Mouse (Mus musculus): ENCODE results near the gene Syne1. TPM values are rescaled to one million over a fixed set of nuclear protein-coding genes. Genes with fewer than 3 reads are reported as not detected.

The Syne1 gene
- total RNA-seq, 1 experiment = 7.1 TPM

DNA sequence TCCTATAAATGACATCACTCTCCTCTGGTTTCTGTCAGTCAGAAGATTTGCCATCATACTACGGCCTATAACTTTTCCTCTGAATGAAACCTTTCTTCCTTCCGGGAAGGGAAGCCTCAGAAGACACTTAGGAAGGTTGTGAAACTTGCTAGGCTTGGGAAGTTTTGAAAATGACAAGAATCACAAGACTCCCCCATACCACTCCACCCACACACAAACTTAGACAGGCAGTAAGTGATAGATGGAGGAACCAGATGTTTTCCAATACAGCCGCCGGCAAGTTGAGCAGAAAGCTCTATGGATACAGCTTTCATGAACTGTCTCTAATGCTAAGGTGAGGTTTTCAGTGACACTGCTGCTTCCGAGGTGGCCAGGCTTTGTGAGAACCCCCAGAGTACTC, 275.5 kb downstream of the Syne1 start:
- H3K4me3 ChIP-seq (ENCODE audit: insufficient read depth in 1 of 2, low read depth in 1 of 2, low read length in 2 of 2, poor library complexity in 1 of 2, severe bottlenecking in 1 of 2) = no peak overlapping the region
- H3K27ac ChIP-seq (ENCODE audit: insufficient read depth, low read depth, low read length, poor library complexity, severe bottlenecking) = no peak overlapping the region
- in situ Hi-C loops (cut with MboI; ENCODE audit: low sequenced_read_pairs in 2 of 2, unreplicated experiment in 2 of 2) = no loop called here
- H3K4me1 ChIP-seq (ENCODE audit: control insufficient read depth in 2 of 2, insufficient read depth in 2 of 2, low read length in 2 of 2, poor library complexity in 1 of 2) = no peaks in the 10 kb centered on the region
- H3K36me3 ChIP-seq (ENCODE audit: control insufficient read depth, insufficient read depth, low read length, poor library complexity, severe bottlenecking) = no peaks in the 10 kb centered on the region
- DNase-seq (ENCODE audit: low read depth, low spot score) = no peak
- no peaks in the 10 kb centered on the region for H3K9me3 ChIP-seq (ENCODE audit: control insufficient read depth, insufficient read depth, low read depth, low read length)
- TF ChIP-seq CHD2 (IDR thresholded peaks at IDR 0.05; ENCODE audit: low read depth, low read length) (no peak), ZC3H11A (IDR thresholded peaks at IDR 0.05; ENCODE audit: borderline replicate concordance, low read depth, low read length) (no peak), ZNF384 (IDR thresholded peaks at IDR 0.05; ENCODE audit: low read depth, low read length) (no peak)
- H3K9ac ChIP-seq (ENCODE audit: insufficient read depth, low read depth, low read length, poor library complexity, severe bottlenecking) = no peak overlapping the region

GRCm38 (mm10) chr10:5270641-5271040, 280.6 kb downstream of the Syne1 start:
- Histone ChIP-seq H3K9ac (ENCODE audit: insufficient read depth, low read depth, low read length, poor library complexity, severe bottlenecking) (no peak overlapping the region), H3K9me3 (ENCODE audit: control insufficient read depth, insufficient read depth, low read depth, low read length) (no peaks in the 10 kb centered on the region), H3K4me3 (ENCODE audit: insufficient read depth in 1 of 2, low read depth in 1 of 2, low read length in 2 of 2, poor library complexity in 1 of 2, severe bottlenecking in 1 of 2) (no peak overlapping the region), H3K27ac (ENCODE audit: insufficient read depth, low read depth, low read length, poor library complexity, severe bottlenecking) (no peak overlapping the region), H3K4me1 (ENCODE audit: control insufficient read depth in 2 of 2, insufficient read depth in 2 of 2, low read length in 2 of 2, poor library complexity in 1 of 2) (no peaks in the 10 kb centered on the region), H3K36me3 (ENCODE audit: control insufficient read depth, insufficient read depth, low read length, poor library complexity, severe bottlenecking) (no peaks in the 10 kb centered on the region)
- in situ Hi-C loops (cut with MboI; ENCODE audit: low sequenced_read_pairs in 2 of 2, unreplicated experiment in 2 of 2) = no loop called here
- TF ChIP-seq ZC3H11A (IDR thresholded peaks at IDR 0.05; ENCODE audit: borderline replicate concordance, low read depth, low read length) = no peak
- DNase-seq (ENCODE audit: low read depth, low spot score) = no peak

DNA sequence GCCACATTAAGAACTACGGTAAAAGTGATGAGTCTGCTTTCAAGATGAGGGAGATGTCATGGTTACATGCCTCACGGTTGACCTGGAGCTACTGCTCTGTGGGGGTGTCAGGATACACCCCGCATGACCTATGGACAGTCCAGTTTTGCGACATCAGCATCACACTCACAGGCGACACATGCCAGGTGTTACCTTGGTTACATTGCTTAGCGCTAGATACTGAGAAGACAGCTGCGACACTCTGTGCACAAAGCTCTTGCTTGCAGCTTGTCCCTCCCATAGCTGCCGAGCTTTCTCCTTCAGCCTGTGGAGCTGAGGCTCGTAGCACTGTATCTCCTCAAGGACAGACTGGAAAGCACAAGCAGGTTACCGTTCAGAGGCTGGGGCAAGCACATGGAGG, 286.9 kb downstream of the Syne1 start:
- Histone ChIP-seq H3K27ac (ENCODE audit: insufficient read depth, low read depth, low read length, poor library complexity, severe bottlenecking) (no peak overlapping the region; the same call in 1 of the 2 replicates), H3K9ac (ENCODE audit: insufficient read depth, low read depth, low read length, poor library complexity, severe bottlenecking) (no peak overlapping the region), H3K4me3 (ENCODE audit: insufficient read depth in 1 of 2, low read depth in 1 of 2, low read length in 2 of 2, poor library complexity in 1 of 2, severe bottlenecking in 1 of 2) (no peak overlapping the region), H3K36me3 (ENCODE audit: control insufficient read depth, insufficient read depth, low read length, poor library complexity, severe bottlenecking) (no peaks in the 10 kb centered on the region), H3K4me1 (ENCODE audit: control insufficient read depth in 2 of 2, insufficient read depth in 2 of 2, low read length in 2 of 2, poor library complexity in 1 of 2) (no peaks in the 10 kb centered on the region), H3K9me3 (ENCODE audit: control insufficient read depth, insufficient read depth, low read depth, low read length) (no peaks in the 10 kb centered on the region)
- in situ Hi-C loops (cut with MboI; ENCODE audit: low sequenced_read_pairs in 2 of 2, unreplicated experiment in 2 of 2) = no loop called here
- no peak for DNase-seq (ENCODE audit: low read depth, low spot score)
- TF ChIP-seq HCFC1 (IDR thresholded peaks at IDR 0.05; ENCODE audit: borderline replicate concordance, insufficient read depth, low read length) (no peak), ZC3H11A (IDR thresholded peaks at IDR 0.05; ENCODE audit: borderline replicate concordance, low read depth, low read length) (no peak), ZNF384 (IDR thresholded peaks at IDR 0.05; ENCODE audit: low read depth, low read length) (no peak), MAFK (IDR thresholded peaks at IDR 0.05; ENCODE audit: insufficient read depth, low read depth, low read length) (no peak), CHD2 (IDR thresholded peaks at IDR 0.05; ENCODE audit: low read depth, low read length) (no peak)

DNA sequence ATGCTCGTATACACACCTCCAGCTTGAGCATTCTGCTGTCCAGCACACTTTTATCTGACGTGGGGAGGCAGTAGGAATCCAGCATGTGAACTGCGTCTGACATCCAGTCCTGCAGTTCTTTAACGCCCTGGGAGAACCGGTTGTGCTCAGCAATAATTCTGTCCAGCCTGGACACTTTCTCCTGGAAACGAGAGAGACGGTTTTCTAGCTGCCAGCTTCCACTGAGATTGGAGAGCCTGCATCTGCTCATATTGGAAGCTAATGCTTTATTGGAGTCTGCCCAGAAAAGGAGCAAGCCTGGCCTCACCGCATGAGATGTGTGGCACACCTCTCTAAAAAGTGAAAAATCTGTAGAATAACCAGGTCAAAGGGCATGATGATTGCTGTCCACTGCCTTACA, 288.6 kb downstream of the Syne1 start:
- Histone ChIP-seq H3K4me3 (ENCODE audit: insufficient read depth in 1 of 2, low read depth in 1 of 2, low read length in 2 of 2, poor library complexity in 1 of 2, severe bottlenecking in 1 of 2) (no peak overlapping the region), H3K9me3 (ENCODE audit: control insufficient read depth, insufficient read depth, low read depth, low read length) (no peaks in the 10 kb centered on the region), H3K9ac (ENCODE audit: insufficient read depth, low read depth, low read length, poor library complexity, severe bottlenecking) (no peak overlapping the region), H3K36me3 (ENCODE audit: control insufficient read depth, insufficient read depth, low read length, poor library complexity, severe bottlenecking) (no peaks in the 10 kb centered on the region), H3K27ac (ENCODE audit: insufficient read depth, low read depth, low read length, poor library complexity, severe bottlenecking) (no peak overlapping the region), H3K4me1 (ENCODE audit: control insufficient read depth in 2 of 2, insufficient read depth in 2 of 2, low read length in 2 of 2, poor library complexity in 1 of 2) (no peaks in the 10 kb centered on the region)
- TF ChIP-seq CHD2 (IDR thresholded peaks at IDR 0.05; ENCODE audit: low read depth, low read length) (no peak), ZNF384 (IDR thresholded peaks at IDR 0.05; ENCODE audit: low read depth, low read length) (no peak), ZC3H11A (IDR thresholded peaks at IDR 0.05; ENCODE audit: borderline replicate concordance, low read depth, low read length) (no peak), HCFC1 (IDR thresholded peaks at IDR 0.05; ENCODE audit: borderline replicate concordance, insufficient read depth, low read length) (no peak), MAFK (IDR thresholded peaks at IDR 0.05; ENCODE audit: insufficient read depth, low read depth, low read length) (no peak)
- no peak for DNase-seq (ENCODE audit: low read depth, low spot score)
- in situ Hi-C loops (cut with MboI; ENCODE audit: low sequenced_read_pairs in 2 of 2, unreplicated experiment in 2 of 2) = no loop called here

DNA sequence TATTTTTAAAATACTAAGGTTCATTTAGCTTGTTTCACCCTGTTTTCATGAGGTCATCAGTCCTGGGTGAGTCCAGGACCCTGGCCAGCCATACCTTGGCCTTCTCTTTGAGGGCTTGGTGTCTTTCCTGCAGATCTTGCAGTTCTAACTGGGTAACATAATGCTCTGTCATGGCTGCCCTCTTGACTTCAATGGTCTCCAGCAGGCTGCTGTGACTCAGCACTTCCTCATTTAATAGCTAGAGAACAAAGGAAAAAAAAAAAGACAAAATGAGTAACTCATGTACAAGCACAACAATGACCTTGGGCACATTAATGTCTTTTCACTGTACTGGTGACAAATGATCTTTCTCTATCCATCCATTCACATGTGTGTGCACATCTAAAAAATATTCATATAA, 294.6 kb downstream of the Syne1 start:
- H3K4me3 ChIP-seq (ENCODE audit: insufficient read depth in 1 of 2, low read depth in 1 of 2, low read length in 2 of 2, poor library complexity in 1 of 2, severe bottlenecking in 1 of 2) = no peak overlapping the region
- no peaks in the 10 kb centered on the region for H3K36me3 ChIP-seq (ENCODE audit: control insufficient read depth, insufficient read depth, low read length, poor library complexity, severe bottlenecking)
- TF ChIP-seq HCFC1 (IDR thresholded peaks at IDR 0.05; ENCODE audit: borderline replicate concordance, insufficient read depth, low read length) = no peak
- peak; percentile 59 for TF ChIP-seq MAFK (IDR thresholded peaks at IDR 0.05; ENCODE audit: insufficient read depth, low read depth, low read length)
- TF ChIP-seq CHD2 (IDR thresholded peaks at IDR 0.05; ENCODE audit: low read depth, low read length) = no peak
- no peaks in the 10 kb centered on the region for H3K4me1 ChIP-seq (ENCODE audit: control insufficient read depth in 2 of 2, insufficient read depth in 2 of 2, low read length in 2 of 2, poor library complexity in 1 of 2)
- DNase-seq (ENCODE audit: low read depth, low spot score) = no peak
- H3K9ac ChIP-seq (ENCODE audit: insufficient read depth, low read depth, low read length, poor library complexity, severe bottlenecking) = no peak overlapping the region
- no peak overlapping the region for H3K27ac ChIP-seq (ENCODE audit: insufficient read depth, low read depth, low read length, poor library complexity, severe bottlenecking)
- in situ Hi-C loops (cut with MboI; ENCODE audit: low sequenced_read_pairs in 2 of 2, unreplicated experiment in 2 of 2) = no loop called here
- no peaks in the 10 kb centered on the region for H3K9me3 ChIP-seq (ENCODE audit: control insufficient read depth, insufficient read depth, low read depth, low read length)
